Mouse (Mus musculus) heart, adult 8-10 months (tissue): ENCODE results near the gene Zfp644. TPM values are rescaled to one million over a fixed set of nuclear protein-coding genes. Genes with fewer than 3 reads are reported as not detected.
A peak's percentile ranks its signal among the peaks of the same experiment; 100 is the strongest.

Source experiments
- DNase-seq: peaks from one replicate; pipeline ENCODE4 v3.0.0; 2022; ENCODE audit warnings: low spot score
- total RNA-seq, 4 experiments: library from RNA; stranded (reverse); gene quantifications; 2 replicates each; pipeline ENCODE4 v1.2.4; 2022

Gene Zfp644
- total RNA-seq, 4 experiments from 2014 or later = 51.8 to 59.0 (median 58.6) TPM

DNA sequence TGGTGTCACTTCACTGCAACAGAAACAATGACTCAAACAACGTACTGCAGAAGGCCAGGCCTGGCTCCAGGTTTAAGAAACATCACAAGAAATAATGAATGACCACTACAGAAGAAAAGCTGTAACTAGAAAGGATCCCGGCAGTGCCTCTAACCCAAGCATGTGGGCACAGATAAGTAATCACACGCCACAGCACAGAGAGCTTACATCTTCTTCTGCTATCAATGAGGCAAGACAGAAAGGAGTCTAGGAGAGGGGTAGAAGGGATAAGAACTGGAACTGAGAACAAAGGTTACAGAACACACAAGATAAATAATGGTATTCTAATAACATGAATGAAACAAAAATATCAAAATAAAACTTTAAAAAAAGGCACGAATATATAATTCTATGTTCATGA lies 32.2 kb downstream of the Zfp644 start:
- DNase-seq = no peak

DNA sequence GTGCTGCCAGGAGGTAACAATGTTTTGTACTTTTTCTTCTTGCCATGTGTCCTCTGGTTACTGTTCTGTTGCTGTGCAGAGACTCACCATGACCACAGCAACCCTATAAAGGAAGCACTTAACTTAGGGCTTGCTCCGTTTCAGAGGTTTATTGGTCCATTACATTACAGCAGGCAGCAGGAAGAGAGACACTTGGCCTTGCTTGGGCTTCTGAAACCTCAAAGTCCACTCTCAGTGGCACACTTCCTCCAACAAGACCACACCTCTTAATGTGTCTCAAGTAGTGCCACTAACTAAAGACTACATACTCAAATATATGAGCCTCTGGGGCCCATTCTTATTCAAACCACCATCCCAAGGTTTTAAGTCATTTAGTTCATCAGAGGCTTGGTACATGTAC lies 36.2 kb downstream of the Zfp644 start:
- no peak for DNase-seq

DNA sequence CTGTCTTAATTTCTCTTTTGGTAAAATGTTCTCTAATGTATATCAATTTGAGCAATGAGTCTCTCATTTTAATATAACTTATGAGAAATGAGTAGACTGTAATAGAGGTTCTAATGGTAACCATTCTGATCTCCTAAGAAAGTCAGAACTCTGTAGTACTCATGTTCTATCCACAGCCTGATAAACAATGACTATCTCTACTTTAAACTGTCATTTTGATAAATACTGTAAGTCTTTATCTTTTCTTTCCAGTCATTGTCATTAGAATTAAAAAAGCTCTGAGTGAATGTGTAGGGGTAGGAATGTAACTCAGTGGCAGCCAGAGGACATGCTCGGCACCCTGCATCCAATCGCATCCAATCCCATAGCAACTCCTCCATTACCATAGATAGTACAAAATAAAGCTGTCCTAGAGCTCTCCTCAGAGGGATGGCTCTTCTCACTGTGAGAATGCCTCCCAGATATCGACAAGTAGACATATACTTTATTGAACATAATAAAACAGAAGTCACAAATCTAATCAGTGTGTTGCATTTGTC lies 44.2 kb downstream of the Zfp644 start:
- no peak for DNase-seq

DNA sequence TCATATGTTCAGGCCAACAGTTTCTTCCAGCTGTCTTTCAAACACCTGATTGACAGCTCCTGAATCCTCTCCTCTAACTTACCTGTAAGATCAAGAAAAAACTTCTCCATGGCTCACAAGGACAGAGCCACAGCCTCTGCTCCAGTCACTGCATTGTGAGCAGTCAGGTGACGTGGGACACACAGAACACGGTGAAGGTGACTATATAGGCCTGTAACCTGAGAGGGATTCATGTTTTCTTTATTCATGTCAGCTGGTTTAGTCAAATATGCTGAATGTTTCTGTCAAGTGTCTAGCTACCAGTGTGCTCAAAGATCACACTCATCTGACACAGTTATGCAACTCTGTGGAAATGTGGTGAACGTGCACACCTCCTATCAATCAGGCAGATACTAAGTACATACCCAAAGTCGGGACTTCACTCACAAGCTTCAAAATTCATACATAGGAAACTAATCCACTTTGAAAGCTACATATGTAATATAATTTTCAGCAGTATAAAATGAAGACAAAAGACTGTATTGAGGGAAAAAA lies 44.8 kb downstream of the Zfp644 start:
- DNase-seq = no peak

DNA sequence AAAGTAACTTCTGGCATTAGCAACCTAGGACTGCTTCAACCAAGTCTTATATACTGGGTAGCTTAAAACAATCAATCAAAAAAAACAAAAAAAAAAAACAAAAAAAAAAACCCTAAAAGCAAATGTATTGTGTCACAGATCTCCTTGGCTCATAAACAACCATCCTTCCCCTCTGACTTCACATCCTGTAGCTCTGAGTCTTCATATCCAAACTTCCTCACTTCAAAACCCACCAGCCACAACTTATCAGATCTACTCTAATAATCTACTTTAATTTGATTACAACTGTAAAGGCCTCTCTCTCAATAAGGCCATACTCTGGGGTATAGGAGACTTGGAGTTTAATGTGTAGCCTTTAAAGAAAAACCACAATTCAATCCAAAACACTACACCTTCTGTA lies 47.1 kb downstream of the Zfp644 start:
- DNase-seq = no peak

DNA sequence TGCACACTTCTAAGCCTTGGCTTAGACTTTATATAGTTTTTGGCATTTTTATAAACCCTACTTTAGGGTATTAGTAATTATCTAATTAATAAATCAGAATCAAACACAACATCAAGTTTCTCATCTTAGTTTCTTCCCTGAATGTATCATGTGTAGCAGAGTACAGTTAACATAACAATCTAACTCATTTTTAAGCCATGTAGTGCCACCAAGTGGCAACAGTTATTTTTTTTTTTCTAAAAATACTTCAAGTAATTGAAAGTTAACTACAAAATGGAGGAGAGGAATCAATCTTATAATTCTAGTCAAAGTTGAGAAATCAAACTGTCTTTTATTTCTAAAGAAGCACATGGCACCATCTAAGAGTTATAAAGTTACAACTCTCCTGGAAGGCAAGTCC lies 47.6 kb downstream of the Zfp644 start:
- no peak for DNase-seq

DNA sequence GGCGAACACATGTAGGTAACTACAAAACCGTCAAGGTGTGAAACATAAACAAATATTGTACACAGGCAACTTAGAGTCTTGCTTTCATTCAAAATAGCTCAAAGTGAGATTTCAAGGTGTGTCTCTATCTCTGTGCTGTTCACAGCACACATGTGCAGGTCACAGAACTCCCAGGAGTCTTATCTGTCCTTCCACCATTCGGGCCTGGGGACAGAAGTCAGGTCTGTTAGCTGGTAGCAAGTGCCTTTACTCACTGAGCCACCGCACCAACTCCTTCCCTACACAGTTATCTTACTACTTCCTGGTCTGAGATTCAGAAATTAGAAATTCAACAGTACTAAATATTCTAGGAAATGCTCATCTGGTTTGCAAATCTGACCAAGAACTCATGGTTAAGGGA lies 53.7 kb downstream of the Zfp644 start:
- no peak for DNase-seq

DNA sequence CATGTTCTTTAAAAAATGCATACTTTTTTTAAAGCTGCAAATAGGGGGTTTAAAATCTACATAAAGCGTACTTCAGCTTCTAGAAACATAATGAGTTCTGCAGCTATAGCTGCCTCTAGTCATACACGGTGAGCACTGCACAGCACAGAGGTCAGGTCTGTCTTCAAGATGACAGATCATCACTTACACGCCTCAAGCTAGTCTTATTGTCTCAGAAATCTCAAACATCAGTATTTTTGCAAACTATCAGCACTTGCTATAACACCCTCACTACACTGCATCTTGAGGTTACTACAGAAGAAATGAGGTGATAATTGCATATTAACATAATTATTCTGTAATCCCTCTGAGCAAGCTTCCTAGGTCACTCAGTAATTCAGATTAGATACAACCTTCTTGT lies 55.2 kb downstream of the Zfp644 start:
- DNase-seq = no peak

DNA sequence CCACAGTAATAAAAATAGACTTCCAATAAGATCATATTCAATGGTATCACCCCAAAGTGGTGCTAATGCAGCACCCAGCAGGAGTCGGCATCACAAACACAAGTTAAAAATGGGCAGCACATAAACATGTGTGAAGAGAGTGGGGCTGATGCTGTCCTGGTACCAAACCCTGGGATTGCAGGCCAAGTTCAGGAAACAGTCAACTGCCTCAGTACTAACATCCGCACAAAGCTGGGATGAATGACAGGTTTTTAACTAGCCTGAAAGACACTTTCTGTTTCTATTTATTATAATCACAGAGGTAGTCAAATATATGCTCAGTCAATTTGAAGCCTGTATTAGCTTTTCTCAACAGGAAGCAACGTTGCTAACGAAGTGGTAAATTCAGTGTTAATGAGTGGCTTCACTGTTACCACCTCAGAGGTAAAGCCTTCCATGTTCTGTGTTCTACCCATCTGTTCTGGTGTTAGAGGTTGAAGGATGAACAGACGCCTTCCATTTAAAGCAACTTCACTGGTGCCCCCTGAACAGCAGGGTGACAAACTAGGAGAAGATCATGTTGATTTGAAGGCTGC lies 56.8 kb downstream of the Zfp644 start:
- no peak for DNase-seq

DNA sequence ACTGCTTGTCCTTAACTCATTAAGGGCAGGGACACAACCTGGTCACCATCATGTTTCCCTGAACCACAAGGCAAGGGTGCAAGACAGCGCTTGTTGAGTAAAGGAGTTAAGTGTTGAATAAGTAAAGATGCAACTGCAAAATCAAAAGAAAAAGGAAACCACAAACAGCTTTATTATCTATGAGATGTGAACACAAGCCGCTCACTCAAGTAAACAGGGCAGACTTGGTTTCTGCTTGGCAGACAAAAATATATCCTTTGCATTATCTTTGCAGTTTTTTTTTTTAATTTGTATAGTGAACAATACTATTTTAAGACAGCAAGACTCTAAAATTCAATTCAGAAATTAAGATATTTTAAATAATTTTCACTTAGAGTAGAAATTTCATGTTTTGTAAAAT lies 57.5 kb downstream of the Zfp644 start:
- no peak for DNase-seq

DNA sequence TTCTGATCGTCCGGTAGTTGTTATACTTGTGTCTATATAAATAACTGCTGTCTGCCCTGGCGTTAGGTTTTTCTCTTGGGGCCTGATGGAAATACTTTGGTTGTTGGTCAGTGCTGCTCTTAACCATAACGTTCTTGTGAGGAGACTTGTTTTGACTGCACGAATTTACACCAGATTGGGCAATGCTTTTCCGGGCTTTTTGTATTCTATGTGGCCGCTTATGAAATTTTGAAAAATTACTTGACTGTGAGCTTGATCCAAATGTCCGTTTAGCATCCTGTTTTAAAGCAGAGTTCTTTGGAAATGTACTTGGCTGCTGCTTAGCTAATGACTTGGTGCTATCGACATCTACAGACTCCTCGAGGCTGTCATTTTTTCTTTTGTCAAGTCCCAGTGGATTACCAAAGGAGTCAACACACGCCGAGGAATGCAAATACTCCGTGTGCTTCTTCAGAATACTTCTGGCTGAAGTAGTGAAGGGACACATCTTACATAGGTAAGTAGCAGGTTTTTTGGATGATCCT lies 60.6 kb downstream of the Zfp644 start:
- no peak for DNase-seq

DNA sequence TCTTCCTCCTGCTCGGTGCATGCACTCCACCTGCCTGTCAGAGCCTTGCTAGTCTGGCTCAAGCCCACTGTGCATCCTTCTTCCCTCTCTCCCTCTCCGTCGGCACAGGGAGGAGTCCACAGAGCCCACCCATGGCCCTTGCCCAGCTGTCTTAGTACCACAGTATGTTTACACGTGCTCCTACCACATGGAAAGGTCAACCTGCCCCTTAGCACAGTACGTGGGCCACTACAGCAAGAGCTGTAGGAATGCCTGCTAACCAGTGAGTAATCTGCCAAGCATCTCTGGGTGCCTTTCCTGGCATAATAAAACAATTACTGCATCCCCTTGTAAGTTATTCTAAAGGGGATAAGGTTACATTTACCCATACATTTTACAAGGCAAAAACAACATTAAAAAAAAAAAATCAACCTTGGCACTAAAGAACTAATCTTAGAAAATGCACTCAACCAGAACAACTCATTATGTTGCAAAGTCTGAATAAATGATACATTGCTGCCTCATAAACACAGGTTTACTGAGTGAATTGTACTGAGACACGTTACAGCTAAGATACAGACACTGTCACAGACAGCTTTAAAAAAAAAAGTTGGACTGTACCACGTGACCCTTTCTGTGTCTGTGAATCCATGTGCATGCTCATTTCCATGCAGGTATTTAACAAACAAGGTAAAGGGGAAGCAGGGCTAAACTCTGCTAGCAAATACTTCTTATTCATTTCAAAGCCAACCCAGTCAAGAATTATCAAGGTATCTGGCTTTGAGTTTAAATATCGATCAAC lies 68.5 kb downstream of the Zfp644 start:
- no peak for DNase-seq

DNA sequence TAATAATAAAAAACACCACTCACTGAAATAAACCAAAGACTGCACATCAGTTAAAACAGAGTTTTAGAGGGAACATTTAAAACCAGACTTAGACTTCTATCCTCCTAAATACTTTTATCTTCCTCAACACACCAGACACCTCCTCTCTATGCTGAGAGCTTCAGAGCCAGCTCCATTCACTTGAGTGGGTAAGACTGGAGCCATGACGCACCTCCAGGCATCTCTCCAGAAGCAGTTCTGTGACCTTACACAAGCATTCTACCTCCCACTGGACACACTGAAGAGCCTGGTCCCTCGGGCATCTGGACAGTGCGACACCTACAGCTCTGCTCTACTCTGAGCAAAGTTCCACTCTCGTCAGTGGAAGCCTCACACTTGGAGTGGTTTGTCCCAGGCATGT lies 73.8 kb downstream of the Zfp644 start:
- peak; percentile 30 for DNase-seq

DNA sequence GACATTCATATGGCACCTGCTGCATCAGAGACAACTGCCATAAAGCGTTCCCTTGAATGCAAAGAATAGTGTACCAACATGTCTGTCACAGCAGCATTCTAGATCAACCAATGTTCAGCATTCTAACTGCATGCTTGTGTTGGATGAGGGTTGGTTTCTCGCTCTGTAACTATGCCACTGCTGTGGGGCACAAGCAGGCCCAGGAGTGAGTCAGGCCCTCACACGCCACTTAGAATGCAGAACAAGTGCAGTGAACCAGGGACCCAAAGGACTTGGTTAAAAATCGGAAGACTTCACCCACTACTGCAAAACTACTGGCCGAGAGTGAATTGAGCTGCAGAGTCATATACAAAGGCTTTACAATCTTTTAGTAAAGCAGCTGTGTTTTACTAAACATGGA lies 74.9 kb downstream of the Zfp644 start:
- no peak for DNase-seq

DNA sequence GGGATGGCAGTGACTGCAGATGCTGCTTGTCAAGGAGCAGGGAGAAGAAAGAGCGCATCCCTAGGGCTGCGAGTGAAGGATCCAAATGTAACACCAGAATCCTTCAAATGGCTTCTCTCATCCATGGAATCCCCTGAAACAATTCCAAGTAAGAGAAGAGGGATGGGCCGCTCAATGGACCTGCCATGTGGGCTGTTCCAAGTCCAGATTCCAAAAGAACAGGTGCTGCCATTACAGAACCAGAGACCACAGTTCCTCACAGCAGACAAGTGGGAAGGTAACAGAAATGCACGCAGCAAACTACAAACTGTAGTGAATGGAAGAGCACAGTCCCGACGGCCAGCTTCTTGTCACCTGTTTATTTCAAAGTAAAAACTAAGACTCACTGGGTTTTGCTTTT lies 76.6 kb downstream of the Zfp644 start:
- DNase-seq = no peak

DNA sequence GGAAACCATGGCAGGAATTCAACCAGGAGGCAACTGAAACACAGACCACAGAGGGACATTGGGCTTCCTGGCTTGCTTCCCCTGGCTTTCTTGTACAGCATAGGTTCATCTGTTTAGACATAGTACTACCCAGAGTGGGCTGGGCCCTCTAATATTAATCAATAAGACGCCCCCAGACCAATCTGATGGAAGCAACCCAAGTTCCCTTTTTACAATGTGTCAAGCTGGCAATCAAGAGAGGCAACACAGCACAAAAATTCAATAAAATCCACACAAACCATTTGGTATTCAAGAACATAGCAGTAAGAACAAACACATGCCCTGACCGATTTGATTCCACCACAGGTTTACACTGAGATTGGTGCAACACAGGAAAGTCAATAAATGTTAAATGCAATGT lies 82.1 kb downstream of the Zfp644 start:
- DNase-seq = no peak

DNA sequence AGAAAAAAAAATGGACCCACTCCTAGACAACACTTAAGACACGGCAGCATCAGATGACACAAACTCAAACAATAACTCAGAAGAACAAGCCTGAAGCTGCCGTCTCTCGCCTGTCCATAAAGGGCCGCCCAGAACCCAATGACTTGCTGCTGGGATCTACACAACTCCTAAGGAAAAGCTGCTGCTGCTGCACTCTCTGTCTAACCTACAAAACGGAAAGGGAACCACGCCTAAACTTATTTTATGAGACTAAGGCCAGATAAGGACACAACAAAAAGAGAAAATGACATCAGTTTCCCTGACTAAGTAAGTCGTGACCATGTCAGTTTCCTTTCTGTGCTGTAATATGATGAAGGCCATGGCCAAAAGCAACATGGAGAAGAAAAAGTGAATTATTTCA lies 82.5 kb downstream of the Zfp644 start:
- DNase-seq = peak; percentile 37

DNA sequence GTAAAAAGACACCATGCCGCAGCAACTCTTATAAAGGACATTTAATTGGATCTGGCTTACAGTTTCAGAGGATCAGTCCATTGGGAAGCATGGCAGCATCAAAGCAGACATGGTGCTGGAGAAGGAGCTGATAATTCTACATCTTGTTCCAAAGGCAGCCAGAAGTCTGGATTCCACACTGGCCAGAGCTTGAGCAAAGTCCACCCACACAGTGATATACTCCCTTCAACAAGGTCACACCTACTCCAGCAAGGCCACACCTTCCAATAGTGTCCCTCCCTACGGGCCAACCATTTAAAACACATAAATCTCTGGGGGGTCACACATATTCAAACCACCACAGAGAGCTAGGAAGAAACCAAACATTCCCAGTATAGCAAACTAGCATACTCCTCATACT lies 84.9 kb downstream of the Zfp644 start:
- DNase-seq = no peak

DNA sequence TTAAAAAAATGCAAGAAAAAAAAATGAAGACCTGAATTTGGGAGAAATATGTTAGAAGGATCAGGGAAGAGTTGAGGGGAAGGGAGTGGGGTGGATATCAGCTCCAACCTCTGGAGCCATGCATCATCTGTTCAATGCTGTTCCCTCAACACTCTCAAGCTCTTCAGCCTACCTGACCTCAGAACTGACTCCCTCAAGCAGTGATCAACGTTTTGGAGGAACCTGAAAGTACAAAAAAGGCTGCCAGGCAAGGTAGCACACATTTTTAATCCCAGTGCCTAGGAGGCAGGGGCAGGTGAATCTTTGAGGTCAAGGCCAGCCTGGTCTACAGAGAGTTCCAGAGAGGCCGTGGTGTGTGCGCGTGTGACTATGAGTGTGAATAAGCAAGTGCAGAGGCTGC lies 88.3 kb downstream of the Zfp644 start, which contains the start of gene Gm17304:
Gene Gm17304, plus strand, starts transcription at position 301 of the 400 bp plus-strand sequence.
- DNase-seq = no peak

DNA sequence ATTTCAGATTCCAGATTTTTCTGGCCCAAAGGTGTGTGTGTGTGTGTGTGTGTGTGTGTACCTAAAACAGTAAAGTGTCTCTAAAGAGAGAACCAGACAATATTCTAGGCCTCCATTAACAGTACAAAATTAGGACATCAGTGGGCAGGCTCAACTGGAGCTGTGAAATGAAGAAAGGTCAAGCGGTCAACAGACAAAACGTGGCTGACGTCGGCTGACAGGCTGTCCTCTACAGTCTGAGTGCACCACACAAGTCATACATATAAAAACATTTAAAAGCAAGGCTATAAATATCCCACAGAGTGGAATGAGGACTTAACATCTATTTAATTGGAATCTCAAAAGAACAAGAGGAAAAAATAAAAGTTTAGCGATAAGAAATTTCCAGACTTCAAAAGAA lies 90.0 kb downstream of the Zfp644 start:
- DNase-seq = no peak

DNA sequence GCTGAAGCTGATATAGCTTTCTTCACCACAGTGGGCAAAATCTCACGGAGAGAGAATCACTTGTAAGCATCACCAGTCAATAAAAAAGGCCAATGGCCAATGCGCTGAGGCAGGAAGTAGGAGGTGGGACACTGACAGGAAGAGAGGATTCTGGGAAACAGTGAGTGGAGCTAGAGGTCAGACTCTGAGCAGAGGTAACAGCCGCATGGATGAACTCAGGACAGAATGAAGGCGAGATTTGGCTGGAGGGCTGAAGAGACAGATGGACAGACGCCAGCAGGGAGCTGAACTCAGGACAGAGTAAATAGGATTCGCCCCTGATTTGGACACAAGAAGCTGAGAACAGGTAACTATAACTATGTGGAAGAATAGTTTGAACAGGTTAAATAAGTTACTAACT lies 92.0 kb downstream of the Zfp644 start:
- DNase-seq = no peak

DNA sequence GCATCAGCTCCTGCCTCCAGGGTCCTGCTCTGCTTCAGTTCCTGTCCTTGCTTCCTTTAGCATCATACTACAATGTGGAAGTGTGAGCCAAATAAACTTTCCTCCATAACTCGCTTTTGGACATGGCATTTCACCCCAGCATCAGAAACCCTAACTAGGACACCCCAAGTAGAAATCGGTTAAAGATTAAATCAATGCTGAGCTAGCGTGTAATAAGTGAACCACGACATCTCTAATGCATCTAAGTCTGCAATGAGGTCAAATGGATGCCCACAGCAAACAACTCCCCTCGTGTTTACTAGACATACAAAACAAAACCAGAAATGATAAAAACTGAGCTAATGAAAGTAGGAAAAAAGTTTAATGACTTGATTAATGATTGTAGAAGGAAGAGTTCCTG lies 92.7 kb downstream of the Zfp644 start:
- DNase-seq = no peak

DNA sequence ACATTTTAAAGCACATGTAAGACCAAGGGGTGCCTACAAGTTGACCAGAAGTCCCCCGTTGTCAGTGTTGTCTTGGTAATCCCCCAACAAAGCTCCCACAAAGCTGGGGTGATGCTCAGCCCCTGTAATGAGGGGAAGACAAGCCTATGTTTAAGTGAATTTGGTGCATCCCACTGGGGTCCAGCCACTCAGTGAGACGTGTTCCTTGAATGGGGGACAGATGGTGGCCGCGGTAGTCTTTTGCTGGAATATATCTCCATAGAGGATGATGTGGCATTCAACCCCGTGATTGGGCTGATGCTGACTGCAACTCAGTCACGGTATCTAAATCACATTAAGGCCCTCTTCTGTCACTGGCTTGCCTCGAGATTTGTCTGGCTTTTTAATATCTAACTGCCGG lies 97.6 kb downstream of the Zfp644 start:
- DNase-seq = no peak
